Mouse (Mus musculus) adrenal gland, postnatal 25 days (tissue): Measurements from ENCODE around the gene Rapgef2. TPM values are rescaled to one million over a fixed set of nuclear protein-coding genes. Genes with fewer than 3 reads are reported as not detected.
A peak's percentile ranks its signal among the peaks of the same experiment; 100 is the strongest.

ENCODE experiments used
- DNase-seq: peaks from one replicate; pipeline ENCODE4 v3.0.0; 2021; ENCODE audit warnings: mixed read lengths
- long read RNA-seq: library from polyadenylated mRNA; stranded (forward); transcript quantifications from one replicate; pipeline ENCODE4 v2.0.0, GENCODE M21; 2021
- total RNA-seq: library from RNA; stranded (reverse); gene quantifications from 2 replicates; pipeline ENCODE4 v1.2.3, GENCODE M21; 2021

Rapgef2 gene
- 25.9 and 27.8 TPM in 2 replicates for total RNA-seq
- long read RNA-seq, partial matches to known transcripts, result 5 of 7 reads
- long read RNA-seq, other reads (novel, unspliced or antisense), result 2 of 7 reads

DNA sequence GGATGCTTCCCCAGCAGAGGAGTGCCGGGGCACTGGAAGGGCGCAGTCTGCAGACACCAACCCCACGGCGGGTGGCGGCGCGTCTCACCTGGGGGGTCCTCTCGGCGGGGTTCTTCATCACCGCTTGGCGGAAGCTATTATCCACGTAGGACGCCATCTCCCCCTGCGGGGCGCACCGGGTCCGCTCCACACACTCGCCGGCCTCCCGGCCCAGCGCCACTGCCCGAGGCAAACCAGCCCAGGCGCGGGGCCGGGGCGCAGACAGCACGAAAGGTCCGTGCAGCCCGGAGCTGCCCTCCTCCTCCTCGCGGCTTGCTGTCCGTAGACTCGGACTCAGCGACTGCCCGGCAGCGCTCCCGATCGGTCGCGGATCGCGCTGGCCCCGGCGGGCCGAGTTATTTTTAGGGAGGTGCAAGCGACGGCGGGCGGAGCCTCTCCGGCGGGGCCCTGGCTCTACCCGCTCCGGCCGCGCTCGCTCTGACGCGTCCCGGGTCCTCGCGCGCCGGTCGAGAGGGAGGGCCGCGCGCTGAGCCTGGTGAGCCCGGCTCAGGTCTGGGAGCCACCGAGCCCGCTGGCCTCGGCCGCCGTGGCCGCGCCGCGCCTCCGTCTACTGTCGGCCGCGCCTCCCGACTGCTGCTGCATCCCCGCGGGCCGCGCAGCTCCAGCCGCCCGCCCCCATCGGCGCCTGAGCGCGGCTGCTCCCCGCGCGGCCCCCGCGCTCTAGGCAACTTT is at the start of gene Rapgef2:
Gene Rapgef2 (minus strand): TSS at position 142 of the 732 bp plus-strand sequence.
- peak; percentile 84 for DNase-seq

DNA sequence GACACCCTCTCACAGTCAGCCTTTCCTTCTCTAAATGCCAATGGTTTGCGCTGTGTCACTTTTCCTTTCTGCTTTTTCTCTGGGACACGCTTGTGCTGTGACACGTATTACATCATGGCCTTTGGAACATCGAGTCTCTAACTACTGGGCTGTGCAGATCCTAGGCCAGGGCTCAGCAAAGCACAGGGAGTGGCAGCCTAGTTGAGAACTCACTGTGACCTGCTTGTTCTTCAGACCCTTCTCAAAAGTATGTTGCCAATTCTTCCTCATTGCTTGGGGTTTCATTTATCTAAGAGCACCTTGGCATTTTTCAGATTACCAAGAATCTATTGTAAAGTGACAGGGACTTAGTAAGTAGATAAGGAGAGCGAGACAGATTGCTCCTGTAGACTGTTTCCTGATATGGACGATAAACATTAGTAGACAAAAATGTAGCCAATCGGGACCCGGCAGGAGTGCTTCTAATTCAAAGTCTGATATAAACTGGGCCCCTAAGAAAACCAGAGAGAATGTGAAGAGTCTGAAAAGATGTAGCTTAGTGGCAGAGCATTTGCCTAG is 47.4 kb upstream of the Rapgef2 start:
- no peak for DNase-seq

DNA sequence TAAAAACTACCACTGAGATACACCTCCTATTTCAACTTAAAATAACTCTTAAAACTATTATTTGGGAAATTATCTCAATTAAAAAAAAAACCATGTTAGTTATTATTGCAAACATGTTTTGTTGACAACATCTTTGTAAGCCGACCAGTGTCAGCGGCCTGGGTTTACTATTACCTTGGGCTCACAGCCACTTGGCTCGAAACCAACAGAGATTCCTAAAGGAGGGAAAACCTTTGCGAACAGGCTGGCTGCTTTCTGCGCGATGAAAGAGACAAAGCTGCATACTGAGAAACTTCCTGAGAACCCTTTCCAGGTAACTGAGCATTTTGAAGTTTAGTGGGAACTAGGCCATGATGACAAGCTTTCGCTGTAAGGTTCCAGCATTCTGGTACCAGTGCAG is 46.7 kb upstream of the Rapgef2 start:
- DNase-seq, result peak; percentile 48

DNA sequence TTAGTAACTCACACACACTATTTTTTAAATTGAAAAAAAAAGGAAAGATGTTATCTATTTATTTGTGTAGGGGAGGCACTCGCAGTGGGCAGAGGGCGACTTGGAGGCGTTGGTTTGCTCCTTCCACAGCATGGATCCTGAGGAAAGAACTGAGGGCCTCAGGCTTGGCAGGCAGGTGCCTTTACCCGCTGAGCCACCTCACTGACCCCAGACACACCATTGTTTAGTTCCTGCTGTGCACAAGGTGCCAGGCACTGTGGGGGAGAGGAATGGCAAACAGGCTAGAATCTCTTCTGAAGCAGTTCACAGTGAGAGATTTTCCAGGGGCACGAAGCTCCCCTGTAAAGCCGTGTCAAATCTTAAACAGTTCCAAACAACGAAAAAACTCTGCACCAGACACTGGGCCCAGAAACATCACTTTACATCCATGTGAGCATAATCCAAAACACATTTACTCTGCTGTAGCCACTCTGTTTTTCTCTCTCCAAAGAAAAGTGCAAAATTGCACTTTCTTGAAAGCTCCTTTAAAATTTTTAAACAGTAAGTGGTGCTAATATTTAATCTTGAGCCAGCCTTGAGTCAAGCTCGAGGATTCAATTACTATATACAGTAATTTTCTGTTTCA is 43.5 kb upstream of the Rapgef2 start:
- no peak for DNase-seq

DNA sequence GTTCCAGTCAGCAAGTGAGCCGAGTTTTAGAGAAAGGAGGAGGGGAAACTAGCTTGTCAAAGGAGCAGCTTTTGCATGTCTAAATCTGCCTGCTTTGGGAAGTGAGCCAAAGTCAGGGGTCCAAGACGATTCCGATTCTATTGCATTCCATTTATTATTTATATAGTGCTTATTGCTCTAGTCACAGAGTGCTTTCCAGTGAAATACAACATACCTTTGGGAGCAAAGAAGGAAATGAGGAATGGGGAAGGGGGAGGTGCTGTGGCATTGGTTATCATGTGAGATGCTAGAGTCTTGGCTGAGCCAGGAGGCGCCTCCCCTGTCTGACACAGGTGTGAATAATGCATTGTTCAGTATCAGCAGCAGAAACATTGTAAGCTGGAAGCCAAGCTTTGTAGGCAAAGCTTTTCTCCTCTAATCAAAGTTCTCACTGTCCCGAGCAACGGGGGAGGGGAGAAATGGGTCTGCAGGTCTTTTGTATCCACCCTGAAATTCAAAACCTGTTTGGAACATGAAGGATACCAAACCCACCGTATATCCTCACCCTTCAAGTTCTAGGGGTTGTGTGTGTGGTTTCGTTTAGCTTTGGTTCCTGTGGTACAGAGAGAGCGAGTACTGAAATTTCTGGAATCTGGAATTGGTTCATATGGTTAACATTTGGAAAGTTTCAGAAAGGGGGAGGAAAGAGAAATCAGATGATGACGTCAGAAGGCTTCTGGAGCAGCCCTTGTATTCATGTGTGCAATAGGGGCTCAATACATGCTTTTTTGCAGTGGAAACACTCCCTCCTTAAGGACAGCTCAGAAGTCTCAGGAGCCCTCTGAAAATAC is 38.6 kb upstream of the Rapgef2 start:
- DNase-seq, result no peak

DNA sequence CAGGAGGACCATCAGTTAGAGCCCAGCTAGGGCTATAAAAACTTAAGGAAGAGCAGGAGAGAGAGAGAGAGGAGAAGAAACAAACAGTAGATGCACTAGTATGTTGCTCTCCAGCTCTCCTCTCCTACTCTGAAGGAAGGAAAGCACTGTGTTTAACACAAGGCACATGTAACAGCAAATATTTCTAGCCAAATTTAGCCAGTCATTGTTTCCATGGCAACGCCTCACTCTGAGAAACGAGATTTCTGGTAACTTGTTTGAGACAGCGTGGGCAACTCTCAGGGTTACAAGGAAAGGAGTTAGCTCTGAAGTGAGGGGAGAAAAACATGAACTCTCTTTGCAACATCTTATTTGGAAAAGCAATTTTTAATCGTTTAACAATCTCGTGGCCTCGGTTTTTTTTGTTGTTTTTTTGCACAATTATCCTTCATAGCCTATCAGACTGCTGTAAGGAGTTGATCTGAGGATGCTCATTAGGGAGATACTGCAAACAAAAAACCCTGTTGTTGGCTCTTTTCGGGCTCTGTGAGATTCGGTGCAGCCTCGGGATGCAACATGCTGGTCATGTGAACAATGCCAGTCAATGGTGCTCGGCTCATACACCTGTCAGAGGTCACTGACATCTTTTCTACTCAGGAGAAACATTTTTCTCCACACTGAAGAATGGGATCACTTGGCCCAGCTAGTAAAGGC is 27.8 kb upstream of the Rapgef2 start:
- DNase-seq, result no peak

DNA sequence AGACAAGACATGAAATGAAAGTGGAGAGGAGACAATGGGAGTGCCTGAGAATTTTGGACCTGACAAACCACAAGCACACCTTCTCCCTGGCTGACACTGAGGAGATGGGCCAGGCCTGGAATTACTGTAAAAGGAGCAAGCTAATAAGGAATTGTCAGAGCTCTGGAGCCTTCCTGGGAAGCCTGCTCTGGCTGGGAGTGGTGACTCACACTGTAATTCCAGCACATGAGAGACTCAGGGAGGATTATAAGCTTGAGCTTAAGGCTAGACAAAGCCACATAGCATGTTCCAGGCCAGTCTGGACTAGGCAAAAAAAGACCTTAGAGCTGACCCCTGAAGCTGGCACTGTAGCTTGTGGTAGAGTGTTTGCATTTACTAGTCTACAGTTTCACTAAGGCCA is 25.6 kb upstream of the Rapgef2 start:
- no peak for DNase-seq

DNA sequence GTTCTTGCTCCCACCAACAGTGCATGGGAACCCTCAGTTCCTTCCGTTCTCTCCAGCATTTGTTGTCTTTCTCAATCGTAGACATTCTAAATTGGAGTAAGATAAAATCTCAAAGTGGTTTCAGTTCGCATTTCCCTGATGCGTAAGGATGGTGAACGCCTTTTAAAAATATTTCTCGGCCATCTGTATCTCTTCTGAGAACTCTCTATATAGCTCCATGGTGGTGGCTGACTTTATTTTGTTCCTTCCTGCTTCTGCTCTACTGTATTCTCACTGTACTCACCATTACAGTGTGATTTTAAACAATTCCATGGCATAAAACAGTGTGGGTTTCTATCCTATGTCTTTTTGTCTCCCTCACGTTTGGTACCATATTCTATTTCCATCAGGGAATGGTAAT is 23.9 kb upstream of the Rapgef2 start:
- no peak for DNase-seq

DNA sequence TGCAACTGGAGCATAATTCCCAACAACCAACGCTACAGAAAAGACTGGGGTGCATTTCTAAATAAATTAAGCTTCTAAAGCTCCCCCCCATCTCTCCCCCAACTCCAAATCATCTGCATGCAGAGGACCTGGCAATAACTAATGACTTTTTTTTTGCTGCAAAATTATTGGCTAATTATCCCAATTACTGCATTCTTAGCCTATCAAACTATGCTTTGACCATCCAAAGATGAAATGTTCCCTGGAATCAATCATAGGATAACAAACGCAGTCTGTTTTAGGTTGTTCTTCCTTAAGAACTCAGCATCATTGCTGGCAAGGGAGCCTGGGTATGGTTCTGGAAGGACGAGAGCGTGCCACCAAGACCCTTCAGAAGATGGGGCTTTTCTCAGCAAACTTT is 22.3 kb upstream of the Rapgef2 start:
- DNase-seq, result no peak

DNA sequence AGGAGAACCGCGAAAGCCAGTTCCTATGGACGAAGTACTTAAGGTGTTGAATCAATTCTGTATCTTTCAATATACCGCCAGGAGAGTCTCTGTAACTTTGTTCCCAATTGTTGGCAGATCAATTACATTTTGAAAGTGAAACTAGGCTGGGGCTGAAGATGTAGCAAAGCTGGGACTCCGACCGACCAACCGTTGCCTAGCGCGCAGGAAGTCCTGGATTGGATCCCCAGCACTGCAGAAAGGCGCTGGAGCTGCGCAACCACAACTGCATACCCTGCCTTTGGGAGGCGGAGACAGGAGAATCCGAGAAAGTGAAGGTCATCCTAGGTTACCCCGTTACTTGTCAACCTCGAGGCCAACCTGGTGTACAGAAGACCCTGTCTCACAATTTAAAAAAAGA is 13.1 kb upstream of the Rapgef2 start:
- DNase-seq, result no peak

DNA sequence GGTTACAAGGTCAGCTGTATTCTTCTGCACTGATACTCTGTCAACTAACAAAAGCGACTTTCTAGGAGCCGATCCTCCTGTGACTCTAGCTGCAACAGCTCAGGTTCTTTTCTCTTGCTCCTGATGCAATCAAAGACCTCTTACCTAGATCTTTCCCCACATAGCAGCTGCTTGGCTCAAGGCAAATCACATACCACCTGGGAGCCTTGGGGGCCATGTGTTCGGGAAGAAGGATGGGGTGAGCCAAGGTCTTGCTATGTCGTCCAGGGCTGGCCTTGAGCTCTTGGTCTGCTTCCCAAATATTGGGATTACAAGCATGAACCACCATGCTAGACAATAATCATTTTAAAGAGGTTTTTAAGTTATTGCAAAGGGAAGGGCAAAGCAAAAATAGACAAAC is 11.0 kb upstream of the Rapgef2 start:
- DNase-seq, result peak; percentile 11

DNA sequence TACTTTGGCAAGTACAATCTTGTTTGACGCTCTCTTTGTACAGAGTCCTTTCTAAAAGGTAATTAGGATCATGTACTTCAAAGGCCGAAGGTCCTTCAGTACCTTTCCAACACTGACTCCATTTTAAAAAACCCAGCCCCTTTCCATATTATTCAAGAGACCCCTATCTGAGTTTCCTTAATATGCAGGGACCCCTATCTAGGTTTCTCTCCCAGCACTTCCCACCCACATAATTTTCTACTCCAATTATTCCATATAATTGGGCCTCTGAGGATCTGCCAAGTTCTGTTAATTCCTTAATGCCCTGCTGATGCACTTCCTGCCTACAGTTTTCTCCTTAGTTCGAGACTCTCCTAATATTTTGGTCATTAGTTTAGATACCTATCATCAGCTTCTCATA is 10.3 kb upstream of the Rapgef2 start:
- no peak for DNase-seq

DNA sequence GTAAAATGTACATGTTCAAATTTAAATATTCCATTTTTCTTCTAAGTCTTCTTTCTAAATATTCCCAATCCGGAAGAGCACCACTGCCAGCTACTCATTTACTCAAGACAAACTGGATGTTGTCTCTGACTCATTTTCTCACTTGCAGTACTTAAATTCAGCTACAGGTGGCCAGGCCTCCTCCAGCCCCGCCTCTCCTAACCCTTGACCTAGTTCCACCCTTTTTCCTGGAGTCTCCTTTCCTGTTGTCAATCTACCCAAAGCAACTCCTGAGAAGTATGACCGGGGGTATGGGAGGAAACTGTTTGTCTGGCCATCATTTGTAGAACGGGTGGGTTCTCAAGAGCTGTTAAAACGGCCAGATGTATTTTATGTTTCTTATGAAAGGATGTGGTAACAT is 9.7 kb upstream of the Rapgef2 start:
- DNase-seq, result no peak

DNA sequence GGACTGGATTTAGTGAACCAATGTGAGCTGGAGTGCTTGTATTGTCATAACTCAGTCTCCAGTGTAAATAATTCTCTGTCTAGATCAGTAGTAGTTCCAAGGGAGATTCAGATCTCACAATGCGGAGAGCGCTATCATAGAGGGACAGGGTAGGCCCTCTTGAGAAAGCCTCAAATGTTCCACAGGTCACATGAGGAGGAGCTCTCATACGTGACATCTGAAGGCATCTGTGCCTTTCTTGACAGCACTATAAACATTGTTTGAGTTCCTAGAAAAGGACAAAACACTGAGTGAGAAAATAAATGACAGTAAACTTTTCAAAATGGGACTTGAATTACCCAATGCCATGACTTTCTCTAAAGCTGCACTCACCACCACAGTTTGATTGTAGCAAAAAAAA is 8.4 kb upstream of the Rapgef2 start:
- DNase-seq, result no peak

DNA sequence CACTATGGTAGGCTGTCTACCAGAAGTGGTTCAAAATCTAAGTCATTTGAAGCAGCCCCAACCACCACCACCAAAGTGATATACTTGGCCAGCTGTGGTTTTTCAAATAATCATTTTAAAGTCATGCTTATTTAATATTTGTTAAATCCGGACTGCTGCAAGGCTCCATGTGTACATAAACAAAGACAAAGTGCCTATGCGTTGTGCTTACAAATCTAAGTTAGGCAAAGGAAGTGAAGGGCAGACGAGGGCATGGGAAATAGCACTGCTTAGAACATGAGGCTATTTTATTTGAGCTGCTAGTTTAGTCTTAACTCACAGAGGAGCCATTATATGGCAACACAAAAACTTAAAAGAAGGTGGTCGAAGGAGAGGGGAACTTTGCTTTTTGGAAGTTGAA is 6.7 kb upstream of the Rapgef2 start:
- no peak for DNase-seq

DNA sequence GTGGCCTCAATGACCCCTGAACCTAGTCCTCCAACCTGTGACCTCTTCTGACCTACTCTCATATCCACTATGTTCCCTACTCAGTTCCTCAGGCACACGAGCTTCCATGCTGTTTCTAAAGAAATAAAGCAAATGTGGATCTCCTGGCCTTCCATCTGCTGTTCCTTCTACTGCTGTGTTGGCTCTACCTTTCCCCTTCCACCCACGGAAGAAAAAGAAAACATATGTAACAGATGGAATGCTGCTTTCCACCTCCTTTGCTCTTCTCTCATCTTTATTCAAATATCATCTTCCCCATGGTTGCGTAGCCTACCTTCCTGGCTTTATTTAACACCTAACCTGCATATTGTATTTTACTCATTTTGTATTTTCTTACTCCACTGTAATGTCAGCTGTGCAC is 2.7 kb upstream of the Rapgef2 start:
- no peak for DNase-seq

DNA sequence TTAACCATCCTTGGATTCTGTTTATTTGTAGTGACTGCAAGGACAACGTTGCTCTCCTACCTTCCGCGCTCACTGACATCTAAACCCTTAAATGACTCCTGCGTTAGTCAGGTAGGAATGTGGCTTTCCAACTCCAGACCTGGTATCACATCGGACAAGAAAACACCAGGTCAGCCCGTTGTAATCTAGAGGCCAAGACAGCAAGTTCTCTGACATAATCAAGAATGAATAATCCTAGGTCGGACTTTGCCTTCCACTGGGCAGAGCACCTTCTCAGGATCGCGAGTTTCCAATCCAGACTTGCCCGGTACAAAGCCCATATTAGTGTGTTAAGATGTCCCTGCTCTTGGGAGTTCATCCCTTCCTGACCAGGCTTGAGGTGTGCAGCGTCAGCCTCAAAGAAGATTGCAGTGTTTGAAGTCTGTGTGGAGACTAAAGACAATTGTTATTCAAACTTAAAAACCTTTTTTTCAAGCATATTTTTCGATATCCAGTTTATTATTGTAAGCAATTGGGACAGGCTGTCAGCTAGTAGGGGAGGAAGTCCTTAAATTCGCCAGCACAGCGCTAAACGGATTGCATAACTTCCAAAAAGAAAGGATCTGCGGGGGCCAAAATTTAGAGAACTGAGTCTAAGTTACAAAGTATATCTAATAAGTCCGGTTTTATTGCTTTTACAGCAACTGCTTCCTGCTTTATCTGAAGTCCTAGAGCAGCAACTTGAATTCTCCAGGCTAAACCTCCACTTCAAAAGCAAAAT is 1.6 kb upstream of the Rapgef2 start:
- DNase-seq, result no peak

DNA sequence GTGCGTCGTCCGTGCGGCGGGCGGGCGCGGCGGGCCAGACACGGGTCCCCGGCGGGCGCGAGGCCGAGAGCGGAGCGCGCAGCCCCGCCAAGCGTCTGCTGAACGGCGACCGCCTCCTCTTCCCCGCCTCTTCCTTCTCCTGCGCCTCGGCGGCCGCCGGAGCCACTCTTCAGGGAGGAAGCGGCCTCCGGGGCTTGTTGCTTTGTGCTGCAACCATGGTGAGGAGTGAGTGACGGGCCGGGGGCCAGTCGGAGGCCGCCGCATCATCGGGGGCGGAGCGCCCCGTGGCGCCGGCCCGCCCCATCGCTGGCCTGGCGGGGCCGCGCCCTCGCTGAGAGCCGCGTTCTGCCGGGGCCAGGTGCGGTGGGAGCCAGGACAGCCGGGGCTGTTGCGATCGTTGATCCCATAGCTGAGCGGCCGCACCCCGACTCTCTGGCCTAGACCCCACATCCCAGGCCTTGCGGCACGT is 825 bp upstream of the Rapgef2 start:
- peak; percentile 95 for DNase-seq

DNA sequence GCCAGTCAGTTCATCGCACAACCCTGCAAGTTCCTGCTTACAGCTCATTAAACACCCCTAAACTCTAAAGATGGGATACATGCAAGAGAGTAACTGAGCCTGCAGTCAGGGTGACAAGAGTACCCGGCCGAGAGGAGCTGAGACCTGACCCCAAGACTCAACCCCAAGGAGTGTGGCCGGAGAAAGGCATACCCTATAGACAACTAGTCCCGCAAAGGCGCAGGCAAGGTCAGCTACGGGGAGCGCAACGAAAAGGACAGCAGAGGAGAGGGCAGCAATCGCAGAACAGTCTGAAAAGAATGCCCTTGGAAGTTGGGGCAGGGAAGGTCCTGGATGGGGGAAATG is 314 bp downstream of the Rapgef2 start:
- no peak for DNase-seq

DNA sequence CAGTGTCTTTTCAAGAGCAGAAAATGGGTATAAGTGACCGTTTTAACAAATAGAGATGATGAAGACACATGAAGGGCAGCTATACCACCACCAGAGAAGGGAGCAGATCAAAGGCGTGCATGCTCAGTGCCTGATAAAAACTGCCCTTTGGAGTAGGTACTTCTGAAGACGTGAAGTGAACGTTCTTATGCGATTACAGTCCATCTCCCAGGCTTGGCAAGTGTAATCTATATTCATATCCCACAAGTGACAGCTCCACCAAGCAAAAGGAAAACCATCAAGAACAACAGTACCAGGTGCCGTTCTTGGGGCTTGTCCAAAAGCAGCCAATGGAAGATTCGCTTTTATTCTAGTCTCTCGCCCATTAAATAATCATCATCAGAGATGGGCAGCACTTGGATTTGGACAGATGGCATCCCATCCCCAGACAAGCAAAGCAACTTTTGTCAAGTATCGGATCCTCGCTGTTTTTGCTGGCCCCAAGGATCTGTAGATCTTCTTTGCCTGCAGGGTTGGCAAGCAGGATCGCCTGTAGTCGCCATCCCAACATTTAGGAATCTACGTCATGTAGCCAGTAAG is 1.1 kb downstream of the Rapgef2 start:
- no peak for DNase-seq

DNA sequence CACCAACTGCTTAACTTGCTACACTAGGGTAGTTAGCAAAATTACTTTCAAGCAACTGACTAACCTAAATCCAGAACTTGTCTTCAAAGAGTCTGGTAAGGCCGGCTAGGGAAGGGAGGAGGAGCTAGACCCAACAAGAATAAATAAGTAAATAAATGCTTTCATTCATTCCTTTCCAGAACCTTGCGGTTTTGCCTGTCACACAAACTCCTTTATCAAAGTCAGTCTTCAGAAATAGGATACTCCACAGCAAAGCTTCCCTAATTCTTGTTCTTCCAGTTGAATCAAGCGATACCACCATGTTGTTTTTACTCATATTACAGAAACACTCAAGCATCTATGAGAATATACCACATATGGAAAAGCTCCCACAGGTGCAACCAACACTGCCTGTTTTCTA is 2.3 kb downstream of the Rapgef2 start:
- no peak for DNase-seq
